Mouse (Mus musculus): ENCODE data around the gene Wdr48. TPM values are rescaled to one million over a fixed set of nuclear protein-coding genes. Genes with fewer than 3 reads are reported as not detected.

Wdr48 gene
- total RNA-seq, 2 experiments from 2014 or later = 10.4 to 11.1 TPM

DNA sequence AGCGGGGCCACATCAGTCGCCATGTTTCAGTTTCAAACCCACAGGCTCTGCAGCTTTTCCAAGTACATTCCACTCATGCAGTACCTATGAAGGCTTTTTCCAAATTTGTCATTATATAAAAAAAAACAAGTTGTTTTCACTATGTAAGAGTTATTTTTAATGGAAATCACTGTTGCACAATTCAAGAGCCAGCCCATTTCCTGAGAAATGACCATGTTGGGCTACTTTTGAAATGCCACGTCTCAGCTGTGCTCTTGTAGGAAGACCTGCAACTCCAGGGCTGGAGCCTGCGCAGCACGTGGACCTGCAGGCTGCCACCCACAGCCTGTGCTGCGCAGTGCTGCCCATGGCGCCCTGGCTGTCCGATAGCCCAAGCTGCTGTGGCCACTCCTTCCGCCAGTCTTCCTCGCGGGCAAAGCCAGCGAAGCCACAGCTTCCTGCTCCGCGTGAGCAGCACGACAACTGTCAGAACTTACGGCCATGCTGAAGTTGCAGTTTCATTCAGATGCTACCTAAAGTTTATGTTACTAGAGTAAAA, 30.5 kb downstream of the Wdr48 start:
- DNase-seq (ENCODE audit: low spot score) = no peak

DNA sequence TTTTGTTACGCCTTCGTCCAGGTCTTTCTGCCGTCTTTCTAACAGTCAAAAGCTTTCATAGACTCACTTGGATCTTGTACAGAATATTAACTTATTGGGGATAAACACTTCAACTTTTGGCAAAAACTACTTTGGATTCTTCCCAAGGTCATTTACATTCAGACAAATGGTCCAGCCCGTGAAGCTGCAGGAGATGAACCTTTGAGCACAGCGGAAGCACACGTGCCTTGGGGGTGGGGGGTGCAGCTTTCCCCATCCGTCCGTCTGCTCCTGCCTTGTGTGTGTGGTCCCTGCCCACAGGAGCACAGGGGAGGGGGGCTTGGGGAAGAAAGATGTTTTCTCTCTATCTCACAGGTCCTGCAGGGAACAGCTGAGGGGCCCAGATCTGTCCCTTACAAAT, 31.1 kb downstream of the Wdr48 start:
- DNase-seq (ENCODE audit: low spot score) = no peak

DNA sequence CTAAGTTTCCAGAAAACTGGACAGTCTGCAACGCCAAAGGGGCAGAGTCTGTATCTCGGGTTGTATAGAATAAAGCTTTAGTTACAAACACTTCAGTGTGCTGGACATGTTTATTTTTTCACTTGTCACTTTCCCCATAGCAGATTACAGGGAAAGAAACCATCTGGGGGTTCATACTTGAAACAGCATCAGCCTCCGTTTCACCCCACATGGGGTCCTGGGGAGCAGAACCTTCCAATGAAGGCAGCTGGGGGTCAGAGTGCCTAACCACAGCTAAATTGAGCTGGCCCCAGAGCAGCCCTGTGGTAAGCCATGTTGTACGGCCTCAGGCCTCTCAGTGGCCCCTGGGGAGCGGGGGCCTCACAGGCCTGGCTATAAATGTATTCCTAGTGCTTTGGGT, 31.8 kb downstream of the Wdr48 start:
- DNase-seq (ENCODE audit: low spot score) = no peak

DNA sequence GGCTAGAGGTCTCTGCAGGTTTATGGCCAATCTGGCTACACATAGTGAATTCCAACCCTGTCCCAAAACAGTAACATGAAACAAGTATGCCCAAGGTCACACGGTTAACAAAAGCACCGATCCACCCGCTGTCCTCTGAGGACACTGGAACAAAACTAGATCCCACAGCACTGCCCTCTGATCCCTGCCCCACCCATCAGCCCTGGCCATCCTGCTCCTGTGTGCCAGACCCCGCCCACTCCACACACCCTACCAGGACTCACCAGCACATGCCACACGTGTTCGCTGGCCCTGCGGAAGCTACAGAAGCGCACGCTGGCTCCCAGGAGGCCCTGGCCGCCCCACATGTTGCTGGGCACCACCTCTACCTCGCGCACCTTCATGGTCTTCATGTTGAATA, 37.7 kb downstream of the Wdr48 start:
- DNase-seq (ENCODE audit: low spot score) = no peak

DNA sequence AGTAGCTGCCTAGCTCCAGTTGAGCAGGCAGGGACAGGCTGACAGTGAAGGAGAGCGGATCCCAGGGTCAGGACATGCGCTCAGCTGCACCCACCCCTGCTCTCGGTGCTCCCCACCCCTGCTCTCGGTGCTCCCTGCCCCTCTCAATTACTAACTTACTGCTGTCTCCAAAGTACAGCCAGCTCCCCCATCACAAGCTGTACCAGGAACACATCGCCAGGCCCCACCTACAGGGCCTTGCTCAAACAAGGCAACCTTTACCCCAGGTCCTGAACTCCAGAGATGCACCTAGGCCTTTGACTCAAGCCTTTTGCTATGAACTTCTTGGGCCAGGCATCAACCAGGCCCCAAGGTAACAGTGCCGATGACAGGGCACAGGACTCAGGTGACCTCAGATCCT, 39.0 kb downstream of the Wdr48 start:
- DNase-seq (ENCODE audit: low spot score) = no peak

DNA sequence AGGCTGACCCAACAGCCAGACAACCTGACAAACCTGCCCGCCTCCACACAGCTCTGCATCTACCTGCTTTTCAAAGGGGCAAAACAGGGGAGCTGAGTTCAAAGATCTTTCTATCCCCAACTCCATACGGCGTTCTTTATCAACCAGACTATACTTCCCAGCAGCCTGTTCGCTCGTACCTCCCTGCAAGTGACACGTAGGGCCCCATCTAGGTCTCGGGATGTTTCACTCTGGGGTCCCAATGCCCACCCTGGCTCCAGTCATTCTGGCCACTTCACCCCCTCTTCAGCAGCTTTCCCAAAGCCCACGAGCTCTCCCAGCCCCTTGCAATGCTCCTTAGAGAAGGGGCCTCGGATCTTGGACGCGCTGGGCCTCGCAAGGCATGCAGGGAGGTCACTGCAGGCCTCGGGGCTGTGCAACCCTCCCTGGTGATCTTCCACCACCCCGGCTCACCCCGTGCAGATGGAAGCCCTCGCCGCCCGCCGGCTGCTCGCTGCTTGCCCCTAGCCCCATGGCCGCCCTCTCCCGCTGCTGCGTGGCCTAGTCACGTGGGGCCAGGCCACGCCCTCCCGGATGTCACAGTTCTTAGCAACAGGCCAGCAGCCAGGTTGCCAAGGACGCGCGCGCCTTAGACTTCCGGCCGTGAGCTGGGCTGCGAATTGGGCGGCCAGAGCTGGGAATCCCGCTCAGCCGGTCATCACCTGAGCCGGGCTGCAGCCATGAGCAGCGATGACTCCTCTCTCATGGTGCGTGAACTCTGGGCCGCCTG, 42.5 kb downstream of the Wdr48 start, which contains the start of the genes Gorasp1 and Ttc21a:
Gene Gorasp1, minus strand, starts transcription at position 561 of the 769 bp plus-strand sequence.
Gene Ttc21a, plus strand, starts transcription at position 602 of the 769 bp plus-strand sequence.
- DNase-seq (ENCODE audit: low spot score) = peak; percentile 95

DNA sequence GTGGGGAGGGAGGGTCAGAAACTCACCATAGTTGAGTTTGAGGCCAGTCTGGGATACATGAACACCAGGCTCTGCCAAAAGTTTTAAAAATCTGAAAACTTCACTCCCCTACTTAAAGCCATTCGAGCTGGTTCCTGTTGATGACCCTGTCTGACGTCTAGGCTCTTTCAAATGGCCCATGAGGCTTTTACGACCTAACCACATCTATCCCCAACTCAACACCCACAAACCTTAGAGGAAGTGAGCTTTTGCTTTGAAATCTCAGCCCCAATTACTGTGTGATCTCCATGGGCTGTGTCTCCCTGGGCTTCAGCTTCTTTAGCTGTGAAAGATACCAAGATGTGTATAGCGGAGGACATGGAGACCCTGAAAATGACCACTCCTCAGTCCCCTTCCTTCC, 43.8 kb downstream of the Wdr48 start:
- no peak for DNase-seq (ENCODE audit: low spot score)

DNA sequence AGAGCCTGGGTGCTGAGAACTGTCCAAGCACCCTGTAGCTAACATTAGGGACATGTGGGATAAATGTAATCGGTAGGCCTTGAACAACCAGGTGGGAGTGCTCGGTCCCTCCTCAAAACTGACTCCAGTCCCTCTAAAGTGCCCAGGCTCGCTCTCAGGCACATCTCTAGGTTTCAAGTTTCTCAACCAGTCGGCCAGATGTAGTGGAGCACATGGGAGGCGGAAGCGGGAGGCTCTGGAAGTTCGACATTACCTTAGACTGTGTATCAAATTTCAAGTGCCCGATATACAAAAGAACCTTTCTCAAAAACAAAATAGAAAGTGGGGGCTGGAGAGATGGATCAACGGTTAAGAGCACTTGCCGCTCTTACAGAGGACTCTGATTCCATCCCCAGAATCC, 45.0 kb downstream of the Wdr48 start:
- no peak for DNase-seq (ENCODE audit: low spot score)

DNA sequence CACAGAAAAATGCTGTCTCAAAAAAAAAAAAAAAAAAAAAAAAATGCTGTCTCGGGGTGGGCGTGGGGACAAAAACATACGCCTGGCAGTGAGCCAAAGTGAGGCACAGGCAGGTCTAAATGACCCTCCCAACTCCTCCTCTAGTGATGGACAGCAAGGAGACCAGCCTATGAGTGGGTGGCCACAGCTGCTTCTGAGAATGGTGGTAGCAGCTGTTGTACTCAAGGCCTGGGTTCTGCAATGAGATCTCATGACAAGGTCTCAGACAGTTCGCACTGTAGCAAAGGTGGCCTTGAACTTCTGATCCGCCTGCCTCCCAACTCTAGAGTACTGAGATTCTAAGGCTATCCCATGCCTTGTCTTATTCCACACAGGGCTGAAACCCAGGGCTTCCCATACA, 46.7 kb downstream of the Wdr48 start:
- no peak for DNase-seq (ENCODE audit: low spot score)

DNA sequence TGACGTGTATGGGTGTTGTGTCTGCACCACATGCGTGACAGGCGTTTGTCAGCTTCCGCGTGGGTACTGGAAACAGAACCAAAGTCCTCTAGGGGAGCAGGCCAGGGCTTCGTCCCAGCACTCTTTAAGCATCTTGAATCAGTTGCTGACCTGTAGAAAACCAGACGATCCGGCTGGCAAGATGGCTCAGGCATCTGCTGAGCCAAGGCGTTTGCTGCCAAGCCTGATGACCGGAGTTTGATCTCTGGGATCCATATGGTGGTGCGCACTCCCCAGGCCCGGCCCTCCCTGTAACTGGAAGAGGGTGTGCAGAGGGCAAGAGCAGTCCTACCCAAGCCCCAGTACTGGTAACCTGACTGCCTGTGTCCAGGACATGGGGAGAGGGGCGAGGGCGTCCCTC, 47.2 kb downstream of the Wdr48 start:
- no peak for DNase-seq (ENCODE audit: low spot score)

DNA sequence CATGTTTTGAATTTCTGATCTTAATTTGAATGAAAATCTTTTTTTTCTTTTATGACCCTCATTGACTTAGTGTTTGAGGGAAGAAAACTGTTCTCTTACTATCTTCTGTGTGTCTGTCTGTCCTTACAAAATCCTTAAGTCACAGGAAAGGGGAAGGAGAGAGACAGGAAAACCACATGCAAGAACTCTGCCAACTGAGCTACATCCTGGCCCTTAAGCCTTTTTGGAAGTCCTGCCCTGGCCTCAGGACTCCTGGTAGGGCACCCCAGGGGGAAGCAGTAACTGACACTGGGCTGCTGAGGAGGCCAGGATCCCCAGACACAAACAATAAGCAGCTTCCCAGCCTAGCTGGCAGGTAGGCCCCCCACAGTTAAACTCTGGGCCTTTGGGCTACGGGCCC, 48.6 kb downstream of the Wdr48 start:
- DNase-seq (ENCODE audit: low spot score) = no peak

DNA sequence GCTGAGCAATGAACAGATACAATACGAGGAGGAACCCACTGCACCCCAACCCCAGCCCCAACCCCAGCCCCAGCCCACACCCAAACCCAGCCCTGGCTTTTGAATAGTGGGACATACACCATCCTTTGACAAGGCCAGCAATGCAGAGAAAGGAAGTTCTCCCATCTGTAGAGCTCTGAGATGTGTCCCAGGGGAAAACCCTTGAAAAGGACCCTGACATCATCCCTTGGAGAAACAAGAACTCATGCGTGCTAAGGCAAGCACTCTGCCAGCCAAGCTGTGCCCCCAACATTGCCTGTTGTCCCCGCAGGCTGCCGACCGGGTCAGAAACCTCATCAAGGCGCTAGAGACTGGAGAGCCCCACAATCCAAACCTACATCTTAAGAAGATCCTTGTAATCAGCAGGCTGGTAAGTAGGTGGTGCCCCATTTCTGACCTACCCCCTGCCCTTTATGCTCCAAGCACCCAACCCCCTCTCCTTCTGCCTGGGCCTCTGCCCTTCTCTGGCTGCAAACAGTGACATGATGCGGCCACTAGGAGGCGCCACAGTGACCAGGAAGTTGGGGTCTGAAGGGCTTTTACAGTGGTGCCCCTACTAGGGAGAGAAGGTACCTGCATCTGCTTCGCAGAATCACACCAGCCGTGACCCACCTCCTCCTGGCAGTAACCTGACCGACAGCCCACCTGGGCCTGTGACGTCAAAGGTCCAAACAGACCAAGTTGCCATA, 50.7 kb downstream of the Wdr48 start:
- no peak for DNase-seq (ENCODE audit: low spot score)

DNA sequence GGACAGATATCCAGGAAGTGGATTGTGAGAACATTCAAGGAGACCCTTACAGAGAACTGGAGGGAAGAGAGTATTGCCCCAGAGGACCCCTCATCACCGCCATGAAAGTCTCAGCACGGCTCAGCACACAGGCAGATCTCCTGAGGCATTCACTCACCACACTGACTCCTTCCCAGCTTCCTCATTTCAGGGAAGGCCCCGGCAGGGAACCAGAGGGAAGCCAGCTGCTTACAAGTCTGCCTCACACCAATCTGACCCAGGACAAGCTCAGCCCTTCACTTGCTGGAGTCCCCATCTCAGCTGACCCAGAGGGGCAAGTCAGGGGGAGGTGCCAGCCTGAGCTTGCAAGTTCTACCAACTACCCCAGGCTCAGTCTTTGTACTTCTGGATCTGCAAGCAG, 54.1 kb downstream of the Wdr48 start:
- DNase-seq (ENCODE audit: low spot score) = no peak

DNA sequence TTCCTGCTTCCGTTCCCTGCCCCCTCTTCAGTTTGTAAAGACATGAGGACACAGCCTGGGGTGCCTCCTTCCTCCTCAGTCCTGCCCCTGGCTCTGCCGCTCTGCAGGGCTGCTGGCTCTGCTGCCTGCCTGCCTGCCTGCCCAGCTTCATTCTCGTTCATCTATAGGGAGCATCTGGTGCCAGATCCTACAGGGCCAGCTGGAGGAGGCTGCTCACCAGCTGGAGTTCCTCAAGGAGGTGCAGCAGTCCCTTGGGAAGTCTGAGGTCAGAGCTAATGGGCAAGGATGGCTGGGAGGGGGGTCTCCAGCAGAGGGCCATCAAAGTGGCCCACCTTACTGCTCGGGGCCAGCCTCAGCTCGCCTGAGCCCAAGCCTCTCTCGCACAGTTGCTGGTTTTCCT, 55.8 kb downstream of the Wdr48 start:
- no peak for DNase-seq (ENCODE audit: low spot score)

DNA sequence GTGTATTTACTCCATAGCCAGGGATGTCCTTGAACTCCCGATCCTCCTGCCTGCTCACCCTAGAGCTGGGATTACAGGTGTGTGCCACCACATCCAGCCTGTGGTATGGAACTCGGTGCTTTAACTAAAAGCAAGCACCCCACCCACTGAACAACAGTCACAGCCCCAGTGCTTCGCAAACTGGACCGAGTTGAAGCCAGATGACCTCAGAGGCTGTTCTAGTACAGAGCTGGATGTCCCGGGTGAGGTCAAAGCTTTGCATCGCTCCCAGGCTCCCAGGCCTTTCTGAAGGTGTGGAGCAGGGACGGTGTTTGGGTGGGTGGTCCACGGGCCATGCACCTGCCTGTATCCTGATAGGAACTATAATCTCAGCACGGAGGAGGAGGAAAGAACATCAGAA, 56.7 kb downstream of the Wdr48 start:
- DNase-seq (ENCODE audit: low spot score) = no peak

DNA sequence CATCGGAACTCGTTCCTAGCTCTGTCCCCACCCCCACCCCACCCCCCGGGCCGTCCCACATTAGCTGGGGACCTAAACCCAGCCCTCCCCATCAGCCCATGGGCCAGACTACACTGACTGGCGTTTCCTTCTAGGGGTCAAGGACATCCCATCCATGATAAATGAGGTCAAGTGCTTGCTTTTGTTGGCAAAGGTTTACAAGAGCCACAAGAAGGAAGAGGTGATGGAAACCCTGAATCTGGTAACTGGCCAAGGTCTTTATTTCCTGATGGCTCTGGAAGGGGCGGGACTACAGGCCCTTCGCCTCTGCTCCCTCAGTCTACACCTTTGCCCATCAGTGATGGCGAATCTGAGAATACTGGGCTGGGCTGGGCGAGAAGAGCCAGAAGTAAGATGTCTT, 64.2 kb downstream of the Wdr48 start:
- DNase-seq (ENCODE audit: low spot score) = no peak

DNA sequence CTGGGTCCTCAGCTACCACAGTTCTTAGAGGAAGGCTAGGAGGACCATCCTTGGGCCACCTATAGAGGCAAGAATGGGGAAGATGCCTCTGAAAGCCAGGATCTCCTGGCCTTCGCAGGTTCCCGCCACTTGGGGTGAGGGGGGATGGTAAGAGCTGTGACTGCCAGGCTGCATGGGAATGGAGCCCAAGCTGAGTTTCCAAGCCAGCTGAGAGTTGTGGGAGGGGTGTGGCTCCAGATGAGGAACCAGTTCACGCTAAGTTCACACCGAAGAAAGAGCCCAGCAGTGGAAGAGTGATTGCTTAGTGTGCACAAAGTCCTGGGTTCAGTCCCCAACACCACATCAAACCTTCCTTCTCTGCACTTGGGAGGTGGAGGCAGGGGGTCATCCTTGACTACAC, 67.5 kb downstream of the Wdr48 start:
- DNase-seq (ENCODE audit: low spot score) = no peak

DNA sequence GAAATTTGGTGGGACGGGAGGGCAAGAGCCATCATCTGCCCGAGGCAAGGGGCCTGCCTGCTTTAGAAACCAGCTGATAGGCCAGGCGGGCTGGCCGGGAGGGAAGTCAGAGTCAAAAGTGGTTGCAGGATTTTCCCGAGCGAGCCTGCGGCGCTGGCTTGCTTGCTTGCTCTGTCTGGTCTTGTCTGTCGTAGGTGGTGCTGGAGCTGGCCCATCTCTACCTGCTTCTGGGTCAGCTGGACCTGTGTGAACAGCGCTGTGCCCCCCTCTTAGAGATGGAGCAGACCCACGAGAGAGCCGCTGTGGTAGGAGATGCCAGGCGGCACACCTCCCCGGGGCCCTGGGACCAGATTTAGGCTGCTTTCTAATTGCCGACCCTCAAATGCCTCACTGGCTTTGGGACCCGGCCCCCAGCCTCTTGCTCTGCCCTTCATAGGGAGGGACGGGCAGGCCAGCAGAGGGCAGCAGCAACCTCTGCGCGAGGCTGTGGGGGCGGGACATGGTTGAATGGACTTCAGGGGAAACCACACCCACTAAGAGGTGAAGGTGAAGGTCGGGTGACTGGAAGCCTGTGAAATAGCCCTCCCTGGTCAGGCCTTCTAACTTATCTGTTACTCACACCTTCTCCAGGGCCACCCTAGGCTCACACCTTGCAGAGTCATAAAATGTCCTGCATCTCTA, 68.4 kb downstream of the Wdr48 start:
- DNase-seq (ENCODE audit: low spot score) = peak; percentile 70

DNA sequence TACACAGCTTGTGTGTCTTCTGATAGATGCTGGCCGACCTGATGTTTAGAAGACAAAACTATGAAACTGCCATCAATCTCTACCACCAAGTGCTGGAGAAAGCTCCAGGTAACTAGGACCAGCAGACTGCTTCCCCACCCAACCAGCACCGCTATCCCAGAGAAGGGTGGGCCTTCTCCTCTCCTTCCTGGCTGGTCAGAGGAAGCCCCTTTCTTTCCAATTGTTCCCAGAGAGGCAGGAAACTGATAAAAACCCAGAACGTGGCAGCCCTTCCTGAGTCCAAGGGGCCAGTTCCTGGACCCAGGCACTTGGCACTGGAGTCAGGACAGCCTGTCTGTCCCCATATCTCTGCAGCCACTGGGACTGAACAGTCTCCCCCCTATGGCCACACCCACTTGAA, 69.5 kb downstream of the Wdr48 start:
- DNase-seq (ENCODE audit: low spot score) = no peak

DNA sequence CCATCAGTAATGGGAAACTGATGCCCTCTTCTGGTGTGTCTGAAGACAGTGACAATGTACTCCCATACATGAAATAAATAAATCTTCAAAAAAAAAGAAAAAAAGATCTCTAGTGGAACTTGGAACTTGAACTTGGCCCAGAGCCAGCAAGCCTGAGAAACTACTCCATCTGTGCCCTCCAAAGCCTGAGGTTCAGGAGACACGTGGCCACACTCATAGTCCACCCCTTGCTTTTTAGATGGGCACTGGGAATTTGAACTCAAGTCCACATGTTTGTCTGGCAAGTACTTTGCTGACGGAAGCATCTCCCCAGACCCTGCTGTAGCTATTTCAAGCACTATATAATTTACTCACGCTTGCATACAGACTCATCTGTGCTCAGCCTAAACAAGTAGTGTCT, 70.5 kb downstream of the Wdr48 start:
- DNase-seq (ENCODE audit: low spot score) = no peak

DNA sequence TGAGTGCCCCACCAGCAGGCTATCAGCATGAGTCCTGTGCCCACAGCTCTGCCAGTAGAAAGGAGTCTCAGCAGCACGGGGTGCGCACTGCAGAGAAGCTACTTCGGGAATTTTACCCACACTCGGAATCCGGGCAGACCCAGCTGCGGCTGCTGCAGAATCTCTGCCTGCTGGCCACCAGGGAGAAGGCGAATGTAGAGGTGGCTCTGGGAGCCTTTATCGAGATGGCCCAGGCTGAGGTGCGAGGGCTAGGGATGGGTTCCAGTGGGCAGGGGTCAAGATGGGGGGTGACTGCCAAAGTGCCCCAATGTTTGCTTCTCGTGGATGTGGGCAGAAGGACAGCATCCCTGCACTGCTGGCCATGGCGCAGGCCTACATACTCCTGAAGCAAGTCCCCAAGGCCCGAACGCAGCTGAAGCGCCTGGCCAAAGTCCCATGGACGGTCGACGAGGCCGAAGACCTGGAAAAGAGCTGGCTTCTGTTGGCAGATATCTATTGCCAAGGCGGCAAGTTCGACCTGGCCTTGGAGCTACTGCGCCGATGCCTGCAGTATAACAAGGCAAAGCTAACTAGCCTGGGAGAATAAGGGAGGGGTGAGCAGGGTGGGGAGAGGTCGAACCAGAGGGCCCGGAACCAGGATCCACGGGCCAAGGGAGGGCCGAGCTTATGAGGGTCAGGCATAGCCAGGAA, 71.7 kb downstream of the Wdr48 start:
- DNase-seq (ENCODE audit: low spot score) = no peak

DNA sequence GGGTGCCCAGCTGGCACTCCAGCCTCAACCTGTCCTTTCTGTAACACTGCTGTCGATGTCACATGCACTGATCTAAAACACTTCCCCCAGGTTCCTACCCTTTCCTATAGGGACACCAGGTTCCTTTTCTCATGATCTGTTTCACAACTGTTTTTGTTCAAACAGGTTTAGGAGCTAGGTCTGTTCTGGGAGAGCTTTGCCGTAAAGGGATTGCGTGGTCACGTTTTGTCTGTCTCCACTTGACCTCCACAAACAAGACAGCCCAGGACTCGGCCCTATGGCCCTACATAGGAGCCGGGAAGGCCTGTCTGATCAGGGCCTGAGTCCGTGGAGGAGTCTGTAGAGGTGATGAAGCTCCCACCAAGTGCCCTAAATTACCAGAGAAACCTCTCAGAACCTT, 75.1 kb downstream of the Wdr48 start:
- DNase-seq (ENCODE audit: low spot score) = no peak

All from gastrocnemius, adult 18-20 months (tissue).